In genomic region chr15:6570876-6571275, GRCm38 (mm10) we compare ENCODE assay signal across 8 mouse cellular contexts. TPM values are rescaled to one million over a fixed set of nuclear protein-coding genes. Genes with fewer than 3 reads are reported as not detected.
DNase-seq lines count a peak whose midpoint lies in the region; ATAC-seq and TF ChIP-seq lines count a peak whose summit lies in the region.

No protein-coding gene starts in this region.

- in situ Hi-C loops in ES-E14 (cut with MboI; ENCODE audit: low sequenced_read_pairs in 2 of 2, unreplicated experiment in 2 of 2), result no loop called here

- no peaks in the 10 kb centered on the region for H3K4me1 ChIP-seq in ES-E14 (ENCODE audit: control insufficient read depth in 2 of 2, insufficient read depth in 2 of 2, low read length in 2 of 2, poor library complexity in 1 of 2)
- H3K4me1 ChIP-seq in bone marrow, adult 2 months (ENCODE audit: control insufficient read depth, insufficient read depth, low read length), result peaks cover 8% of the 10 kb centered on the region
- no peaks in the 10 kb centered on the region for H3K4me1 ChIP-seq in embryonic facial prominence, embryonic 12.5 days
- H3K4me1 ChIP-seq in kidney, postnatal 0 days (replicated peaks; ENCODE audit: insufficient read depth, low read length), result no peaks in the 10 kb centered on the region
- peaks cover 5% of the 10 kb centered on the region for H3K4me1 ChIP-seq in neural tube, embryonic 15.5 days

- H3K36me3 ChIP-seq in ES-E14 (ENCODE audit: control insufficient read depth, insufficient read depth, low read length, poor library complexity, severe bottlenecking), result no peaks in the 10 kb centered on the region
- no peaks in the 10 kb centered on the region for H3K36me3 ChIP-seq in embryonic facial prominence, embryonic 12.5 days
- no peaks in the 10 kb centered on the region for H3K36me3 ChIP-seq in kidney, postnatal 0 days (ENCODE audit: insufficient read depth, low read length)
- no peaks in the 10 kb centered on the region for H3K36me3 ChIP-seq in neural tube, embryonic 15.5 days

- no peak overlapping the region for H3K4me3 ChIP-seq in ES-E14 (ENCODE audit: insufficient read depth in 1 of 2, low read depth in 1 of 2, low read length in 2 of 2, poor library complexity in 1 of 2, severe bottlenecking in 1 of 2)
- H3K4me3 ChIP-seq in bone marrow, adult 2 months (replicated peaks; ENCODE audit: control insufficient read depth, low read depth, low read length), result no peak overlapping the region
- H3K4me3 ChIP-seq in embryonic facial prominence, embryonic 12.5 days, result no peak overlapping the region
- H3K4me3 ChIP-seq in kidney, postnatal 0 days (replicated peaks; ENCODE audit: low read depth, low read length), result no peak overlapping the region
- H3K4me3 ChIP-seq in neural tube, embryonic 15.5 days (replicated peaks), result no peak overlapping the region

- H3K4me2 ChIP-seq in embryonic facial prominence, embryonic 12.5 days (replicated peaks), result no peak overlapping the region
- H3K4me2 ChIP-seq in kidney, postnatal 0 days (ENCODE audit: low read length), result no peak overlapping the region
- no peak overlapping the region for H3K4me2 ChIP-seq in neural tube, embryonic 15.5 days

- H3K27me3 ChIP-seq in embryonic facial prominence, embryonic 12.5 days, result no peaks in the 10 kb centered on the region
- no peaks in the 10 kb centered on the region for H3K27me3 ChIP-seq in kidney, postnatal 0 days (ENCODE audit: insufficient read depth, low read length)
- no peaks in the 10 kb centered on the region for H3K27me3 ChIP-seq in neural tube, embryonic 15.5 days (replicated peaks)

- no peak overlapping the region for H3K9ac ChIP-seq in ES-E14 (ENCODE audit: insufficient read depth, low read depth, low read length, poor library complexity, severe bottlenecking)
- H3K9ac ChIP-seq in embryonic facial prominence, embryonic 12.5 days, result no peak overlapping the region
- H3K9ac ChIP-seq in kidney, postnatal 0 days (ENCODE audit: low read depth, low read length), result no peak overlapping the region
- H3K9ac ChIP-seq in neural tube, embryonic 15.5 days (replicated peaks), result no peak overlapping the region

- H3K9me3 ChIP-seq in ES-E14 (ENCODE audit: control insufficient read depth, insufficient read depth, low read depth, low read length), result no peaks in the 10 kb centered on the region
- 0 out of 2 replicates have a peak, but pooled peaks cover 2% of the 10 kb centered on the region for H3K9me3 ChIP-seq in embryonic facial prominence, embryonic 12.5 days
- no peaks in the 10 kb centered on the region for H3K9me3 ChIP-seq in kidney, postnatal 0 days (replicated peaks; ENCODE audit: low read length)
- no peaks in the 10 kb centered on the region for H3K9me3 ChIP-seq in neural tube, embryonic 15.5 days (replicated peaks)

- no peak for TF ChIP-seq POLR2A in bone marrow, adult 2 months (IDR thresholded peaks at IDR 0.05; ENCODE audit: borderline replicate concordance, control insufficient read depth, low read depth, low read length)

- WGBS in bone marrow, adult 2 months, result 3% methylated on average over 7 of the region's 7 CpGs
- 6% methylated on average over 7 of the region's 7 CpGs for WGBS in embryonic facial prominence, embryonic 12.5 days
- 9% methylated on average over 7 of the region's 7 CpGs for WGBS in kidney, postnatal 0 days
- 11% methylated on average over 7 of the region's 7 CpGs for WGBS in neural tube, embryonic 15.5 days

- no peak overlapping the region for H3K27ac ChIP-seq in ES-E14 (ENCODE audit: insufficient read depth, low read depth, low read length, poor library complexity, severe bottlenecking)
- no peak overlapping the region for H3K27ac ChIP-seq in bone marrow, adult 2 months (ENCODE audit: control insufficient read depth, insufficient read depth, low read depth, low read length, poor library complexity)
- H3K27ac ChIP-seq in embryonic facial prominence, embryonic 12.5 days, result no peak overlapping the region
- H3K27ac ChIP-seq in kidney, postnatal 0 days, result no peak overlapping the region
- H3K27ac ChIP-seq in neural tube, embryonic 15.5 days (replicated peaks), result no peak overlapping the region

- peak; percentile 45 for DNase-seq in ES-E14 (ENCODE audit: low read depth, low spot score)
- peak; percentile 46 to 62 for DNase-seq in heart, adult 9 months (ENCODE audit: low spot score in 2 of 2)
- DNase-seq in kidney, postnatal 0 days (ENCODE audit: low spot score), result peak; percentile 89
- DNase-seq in lung, adult 18-20 months, result peak; percentile 30 to 44
- DNase-seq in thymus, postnatal 4 days, result peak; percentile 67

- peak; percentile 56; the same call in 1 of the 2 replicates for ATAC-seq in embryonic facial prominence, embryonic 12.5 days (ENCODE audit: insufficient number of reproducible peaks, insufficient read depth, low FRiP score, low TSS enrichment)
- 0 out of 2 replicates have a peak, but pooled peaks have one; percentile 33 for ATAC-seq in kidney, postnatal 0 days (replicated peaks; ENCODE audit: low FRiP score, low read depth)
- peak; percentile 81 for ATAC-seq in neural tube, embryonic 15.5 days (ENCODE audit: low FRiP score)

- TF ChIP-seq CTCF in bone marrow, adult 2 months (IDR thresholded peaks at IDR 0.05; ENCODE audit: control insufficient read depth, insufficient read depth, low read length), result peak; percentile 82
- TF ChIP-seq CTCF in kidney, postnatal 0 days (IDR thresholded peaks at IDR 0.05; ENCODE audit: low read depth), result peak; percentile 92

TF ChIP-seq in ES-E14, 5 proteins besides CTCF, POLR2A, EP300 and RAD21:
- no peak for TF ChIP-seq MAFK (IDR thresholded peaks at IDR 0.05; ENCODE audit: insufficient read depth, low read depth, low read length)
- peak; percentile 45; the same call in 1 of the 2 replicates for TF ChIP-seq ZC3H11A (IDR thresholded peaks at IDR 0.05; ENCODE audit: borderline replicate concordance, low read depth, low read length)
TF ChIP-seq in ES-E14: peak in this region for 1.

RNA-seq across cellular contexts. Expression of gene Fyb, which starts 48.2 kb away (rescaled TPM):
- not detected in 2 replicates for total RNA-seq in ES-E14 (2012; rRNA removed)
- 54.6 and 126 TPM in 2 replicates for polyA plus RNA-seq in bone marrow, adult 2 months (2011; ENCODE audit: insufficient read depth, insufficient read length, low replicate concordance, missing spikeins)
- polyA plus RNA-seq in embryonic facial prominence, embryonic 12.5 days (2016; fragmentation: Nextera tagmentation; extraction: Ambion mirVana), result 3.6 and 3.8 TPM in 2 replicates
- 4.3 and 4.8 TPM in 2 replicates for polyA plus RNA-seq in kidney, postnatal 0 days (2015; fragmentation: Nextera tagmentation; extraction: Ambion mirVana)
- 4.0 and 16.1 TPM in 2 replicates for polyA plus RNA-seq in neural tube, embryonic 15.5 days (2015; fragmentation: Nextera tagmentation; extraction: Ambion mirVana)

Comparison
In these comparisons a context has a peak if more than half of its experiments do, and no peak if none do; other contexts are left out.
1. DNase-seq: peak in every context shown above with its lines; median percentile 89 in kidney, postnatal 0 days; 67 in thymus, postnatal 4 days; 54 in heart, adult 9 months; 45 in ES-E14; 37 in lung, adult 18-20 months.